Mouse (Mus musculus): ENCODE data around the gene Itgb3. TPM values are rescaled to one million over a fixed set of nuclear protein-coding genes. Genes with fewer than 3 reads are reported as not detected.

Itgb3 gene
- polyA plus RNA-seq, 1 experiment from 2014 or later, result 4.7 TPM

- Histone ChIP-seq H3K27ac (replicated peaks) (no peak overlapping the region), H3K9me3 (replicated peaks) (no peaks in the 10 kb centered on the region), H3K36me3 (no peaks in the 10 kb centered on the region), H3K27me3 (ENCODE audit: low read depth, poor library complexity, severe bottlenecking) (no peaks in the 10 kb centered on the region), H3K4me1 (peaks cover 27% of the 10 kb centered on the region), H3K4me3 (no peak overlapping the region)
- DNase-seq (ENCODE audit: low spot score), result no peak
- WGBS, result 85% methylated on average over 7 of the region's 7 CpGs
These were observed 22.5 kb downstream of the Itgb3 start for GRCm38 (mm10) chr11:104630185-104630835.

GRCm38 (mm10) chr11:104631306-104631705 lies 23.5 kb downstream of the Itgb3 start:
- H3K36me3 ChIP-seq, result no peaks in the 10 kb centered on the region
- no peaks in the 10 kb centered on the region for H3K9me3 ChIP-seq (replicated peaks)
- H3K4me3 ChIP-seq, result no peak overlapping the region
- H3K27ac ChIP-seq (replicated peaks), result no peak overlapping the region
- no peak for DNase-seq (ENCODE audit: low spot score)
- peaks cover 17% of the 10 kb centered on the region for H3K4me1 ChIP-seq
- WGBS, result 61% methylated on average over 1 of the region's 1 CpGs
- no peaks in the 10 kb centered on the region for H3K27me3 ChIP-seq (ENCODE audit: low read depth, poor library complexity, severe bottlenecking)

- 94% methylated on average over 14 of the region's 14 CpGs for WGBS
- Histone ChIP-seq H3K27me3 (ENCODE audit: low read depth, poor library complexity, severe bottlenecking) (no peaks in the 10 kb centered on the region), H3K4me3 (no peak overlapping the region), H3K9me3 (replicated peaks) (no peaks in the 10 kb centered on the region), H3K36me3 (no peaks in the 10 kb centered on the region), H3K4me1 (peaks cover 7% of the 10 kb centered on the region), H3K27ac (replicated peaks) (no peak overlapping the region)
- DNase-seq (ENCODE audit: low spot score), result no peak
These were observed 29.2 kb downstream of the Itgb3 start for GRCm38 (mm10) chr11:104637010-104637409.

DNA sequence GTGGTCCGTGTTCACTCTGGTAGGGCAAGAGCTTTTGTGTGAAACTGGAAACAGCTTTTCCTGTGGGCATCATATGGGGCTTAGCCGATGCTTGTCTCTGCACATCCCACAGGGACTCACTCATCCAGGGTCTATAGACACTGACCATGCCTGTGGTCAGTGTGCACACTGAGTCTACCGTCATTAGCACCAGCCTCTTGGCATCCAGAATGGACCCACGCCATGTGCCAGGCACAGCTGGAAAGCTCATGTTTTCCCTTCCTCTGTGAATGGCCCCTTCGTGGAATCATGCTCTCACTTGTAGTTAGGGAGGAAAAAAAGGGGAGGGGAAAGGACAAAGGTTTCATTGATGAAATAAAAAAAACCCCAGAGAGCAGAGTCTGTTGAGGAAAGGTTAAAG lies 30.2 kb downstream of the Itgb3 start:
- DNase-seq (ENCODE audit: low spot score), result no peak
- 66% methylated on average over 5 of the region's 5 CpGs for WGBS
- Histone ChIP-seq H3K27me3 (ENCODE audit: low read depth, poor library complexity, severe bottlenecking) (no peaks in the 10 kb centered on the region), H3K36me3 (no peaks in the 10 kb centered on the region), H3K27ac (replicated peaks) (no peak overlapping the region), H3K4me3 (no peak overlapping the region), H3K9me3 (replicated peaks) (no peaks in the 10 kb centered on the region), H3K4me1 (0 out of 2 replicates have a peak, but pooled peaks cover 3% of the 10 kb centered on the region)

- no peak for DNase-seq (ENCODE audit: low spot score)
- H3K27me3 ChIP-seq (ENCODE audit: low read depth, poor library complexity, severe bottlenecking), result no peaks in the 10 kb centered on the region
- H3K36me3 ChIP-seq, result no peaks in the 10 kb centered on the region
- H3K4me3 ChIP-seq, result no peak overlapping the region
- WGBS, result 87% methylated on average over 2 of the region's 2 CpGs
- no peak overlapping the region for H3K27ac ChIP-seq (replicated peaks)
- no peaks in the 10 kb centered on the region for H3K9me3 ChIP-seq (replicated peaks)
- peaks cover 6% of the 10 kb centered on the region for H3K4me1 ChIP-seq
These were observed 31.1 kb downstream of the Itgb3 start for GRCm38 (mm10) chr11:104638906-104639305.

- Histone ChIP-seq H3K36me3 (no peaks in the 10 kb centered on the region), H3K4me1 (peaks cover 6% of the 10 kb centered on the region), H3K27ac (replicated peaks) (no peak overlapping the region), H3K27me3 (ENCODE audit: low read depth, poor library complexity, severe bottlenecking) (no peaks in the 10 kb centered on the region), H3K9me3 (replicated peaks) (no peaks in the 10 kb centered on the region), H3K4me3 (no peak overlapping the region)
- WGBS, result 92% methylated on average over 9 of the region's 9 CpGs
- DNase-seq (ENCODE audit: low spot score), result no peak
These were observed 31.8 kb downstream of the Itgb3 start for GRCm38 (mm10) chr11:104639634-104640033.

- Histone ChIP-seq H3K27me3 (ENCODE audit: low read depth, poor library complexity, severe bottlenecking) (no peaks in the 10 kb centered on the region), H3K9me3 (replicated peaks) (no peaks in the 10 kb centered on the region), H3K27ac (replicated peaks) (no peak overlapping the region), H3K36me3 (no peaks in the 10 kb centered on the region), H3K4me3 (no peak overlapping the region), H3K4me1 (peaks cover 6% of the 10 kb centered on the region)
- no peak for DNase-seq (ENCODE audit: low spot score)
- WGBS, result 84% methylated on average over 10 of the region's 10 CpGs
These were observed 33.1 kb downstream of the Itgb3 start for GRCm38 (mm10) chr11:104640894-104641293.

DNA sequence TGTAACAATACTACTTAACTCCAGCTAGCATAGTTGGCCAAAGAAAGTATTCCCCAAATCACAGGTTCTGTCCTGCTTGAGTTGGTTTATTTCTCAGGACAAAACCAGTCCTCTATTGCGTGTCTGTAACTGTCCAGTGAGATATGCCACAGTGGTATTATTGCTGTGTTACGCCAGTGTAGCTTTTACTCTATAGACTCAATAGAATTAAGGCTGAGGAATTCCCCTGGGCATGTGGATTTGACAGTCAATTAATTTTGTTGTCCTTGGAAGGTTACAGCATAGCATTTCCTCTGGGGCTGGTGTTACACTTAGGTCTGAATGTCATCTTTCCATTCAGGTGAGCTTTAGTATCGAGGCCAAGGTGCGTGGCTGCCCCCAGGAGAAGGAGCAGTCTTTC lies 35.4 kb downstream of the Itgb3 start:
- DNase-seq (ENCODE audit: low spot score), result no peak
- H3K4me3 ChIP-seq, result no peak overlapping the region
- H3K36me3 ChIP-seq, result no peaks in the 10 kb centered on the region
- H3K9me3 ChIP-seq (replicated peaks), result no peaks in the 10 kb centered on the region
- no peaks in the 10 kb centered on the region for H3K27me3 ChIP-seq (ENCODE audit: low read depth, poor library complexity, severe bottlenecking)
- WGBS, result 87% methylated on average over 4 of the region's 4 CpGs
- H3K27ac ChIP-seq (replicated peaks), result no peak overlapping the region; the same call in 1 of the 2 replicates
- H3K4me1 ChIP-seq, result peaks cover 4% of the 10 kb centered on the region

GRCm38 (mm10) chr11:104645402-104645801 lies 37.6 kb downstream of the Itgb3 start:
- 92% methylated on average over 6 of the region's 6 CpGs for WGBS
- Histone ChIP-seq H3K9me3 (replicated peaks) (no peaks in the 10 kb centered on the region), H3K4me3 (no peak overlapping the region), H3K4me1 (peaks cover 4% of the 10 kb centered on the region), H3K27me3 (ENCODE audit: low read depth, poor library complexity, severe bottlenecking) (no peaks in the 10 kb centered on the region), H3K36me3 (no peaks in the 10 kb centered on the region), H3K27ac (replicated peaks) (no peak overlapping the region)
- no peak for DNase-seq (ENCODE audit: low spot score)

- DNase-seq (ENCODE audit: low spot score), result no peak
- WGBS, result 86% methylated on average over 4 of the region's 4 CpGs
- no peaks in the 10 kb centered on the region for H3K27me3 ChIP-seq (ENCODE audit: low read depth, poor library complexity, severe bottlenecking)
- no peak overlapping the region for H3K27ac ChIP-seq (replicated peaks)
- H3K4me3 ChIP-seq, result no peak overlapping the region
- no peaks in the 10 kb centered on the region for H3K9me3 ChIP-seq (replicated peaks)
- H3K4me1 ChIP-seq, result peaks cover 4% of the 10 kb centered on the region
- no peaks in the 10 kb centered on the region for H3K36me3 ChIP-seq
These were observed 38.4 kb downstream of the Itgb3 start for GRCm38 (mm10) chr11:104646173-104646572.

- Histone ChIP-seq H3K27me3 (ENCODE audit: low read depth, poor library complexity, severe bottlenecking) (no peaks in the 10 kb centered on the region), H3K4me1 (peaks cover 4% of the 10 kb centered on the region), H3K9me3 (replicated peaks) (no peaks in the 10 kb centered on the region), H3K36me3 (no peaks in the 10 kb centered on the region), H3K4me3 (no peak overlapping the region), H3K27ac (replicated peaks) (no peak overlapping the region)
- 81% methylated on average over 5 of the region's 5 CpGs for WGBS
- no peak for DNase-seq (ENCODE audit: low spot score)
These were observed 38.8 kb downstream of the Itgb3 start for GRCm38 (mm10) chr11:104646611-104647010.

GRCm38 (mm10) chr11:104647188-104647867 lies 39.5 kb downstream of the Itgb3 start:
- Histone ChIP-seq H3K27ac (replicated peaks) (peak overlapping the region; percentile 46; the same call in 1 of the 2 replicates), H3K27me3 (ENCODE audit: low read depth, poor library complexity, severe bottlenecking) (no peaks in the 10 kb centered on the region), H3K9me3 (replicated peaks) (no peaks in the 10 kb centered on the region), H3K4me1 (peaks cover 4% of the 10 kb centered on the region), H3K36me3 (no peaks in the 10 kb centered on the region), H3K4me3 (no peak overlapping the region)
- no peak for DNase-seq (ENCODE audit: low spot score)
- WGBS, result 69% methylated on average over 8 of the region's 8 CpGs

GRCm38 (mm10) chr11:104648571-104648970 lies 40.8 kb downstream of the Itgb3 start:
- peak; percentile 23 for DNase-seq (ENCODE audit: low spot score)
- H3K27ac ChIP-seq (replicated peaks), result no peak overlapping the region
- H3K4me3 ChIP-seq, result no peak overlapping the region
- no peaks in the 10 kb centered on the region for H3K36me3 ChIP-seq
- peaks cover 2% of the 10 kb centered on the region for H3K4me1 ChIP-seq
- 50% methylated on average over 3 of the region's 3 CpGs for WGBS
- H3K27me3 ChIP-seq (ENCODE audit: low read depth, poor library complexity, severe bottlenecking), result no peaks in the 10 kb centered on the region
- no peaks in the 10 kb centered on the region for H3K9me3 ChIP-seq (replicated peaks)

All from midbrain, embryonic 10.5 days (tissue).